Comparison of ENCODE assay signal across 12 mouse cellular contexts in genomic region chr11:58021618-58022017, GRCm38 (mm10). TPM values are rescaled to one million over a fixed set of nuclear protein-coding genes. Genes with fewer than 3 reads are reported as not detected.
A peak's percentile ranks its signal among the peaks of the same experiment; 100 is the strongest.
DNase-seq lines count a peak whose midpoint lies in the region; ATAC-seq and TF ChIP-seq lines count a peak whose summit lies in the region.
"Had no signal": no experiment of that assay in that cellular context is flagged by ENCODE, and none has a peak within 500 bp of the region (broad histone marks: within the 10 kb centered on the region; RNA-seq: fewer than 3 reads in every experiment).

No protein-coding gene starts in this region.

- ATAC-seq in heart, embryonic 12.5 days (ENCODE audit: insufficient number of reproducible peaks, low FRiP score) = no peak
- ATAC-seq in lung, embryonic 15.5 days (ENCODE audit: borderline replicate concordance, extremely low read depth, low FRiP score, low TSS enrichment) = 0 out of 2 replicates have a peak, but pooled peaks have one; percentile 31
- peak; percentile 39; the same call in 1 of the 2 replicates for ATAC-seq in intestine, postnatal 0 days
- no peak for ATAC-seq in forebrain, embryonic 16.5 days
- ATAC-seq in megakaryocyte progenitor cell, adult 5-6 weeks (replicated peaks; ENCODE audit: poor library complexity) = no peak

- 23% methylated on average over 2 of the region's 2 CpGs for WGBS in heart, embryonic 12.5 days
- WGBS in lung, embryonic 15.5 days = 5% methylated on average over 2 of the region's 2 CpGs
- WGBS in intestine, postnatal 0 days = 2% methylated on average over 2 of the region's 2 CpGs
- WGBS in small intestine, adult 2 months = 7% methylated on average over 2 of the region's 2 CpGs
- WGBS in forebrain, embryonic 16.5 days = 69% methylated on average over 2 of the region's 2 CpGs

- H3K9ac ChIP-seq in heart, embryonic 12.5 days = no peak overlapping the region
- no peak overlapping the region for H3K9ac ChIP-seq in lung, embryonic 15.5 days
- no peak overlapping the region for H3K9ac ChIP-seq in intestine, postnatal 0 days (ENCODE audit: low read depth, low read length)
- no peak overlapping the region for H3K9ac ChIP-seq in forebrain, embryonic 16.5 days (replicated peaks; ENCODE audit: low read depth, low read length)

- intact Hi-C loops in heart, postnatal 36 days (cut with DNase I) = no loop called here

- H3K27me3 ChIP-seq in heart, embryonic 12.5 days (replicated peaks) = no peaks in the 10 kb centered on the region
- H3K27me3 ChIP-seq in lung, embryonic 15.5 days = no peaks in the 10 kb centered on the region
- H3K27me3 ChIP-seq in intestine, postnatal 0 days (replicated peaks; ENCODE audit: control insufficient read depth, insufficient read depth, low read length) = no peaks in the 10 kb centered on the region
- H3K27me3 ChIP-seq in small intestine, adult 2 months (ENCODE audit: control insufficient read depth, insufficient read depth, low read length) = no peaks in the 10 kb centered on the region
- no peaks in the 10 kb centered on the region for H3K27me3 ChIP-seq in forebrain, embryonic 16.5 days (replicated peaks; ENCODE audit: control insufficient read depth, insufficient read depth, low read length)

- H3K27ac ChIP-seq in heart, embryonic 12.5 days (ENCODE audit: poor library complexity, severe bottlenecking) = peak overlapping the region; percentile 79
- peak overlapping the region; percentile 47 for H3K27ac ChIP-seq in lung, embryonic 15.5 days
- peak overlapping the region; percentile 42 for H3K27ac ChIP-seq in intestine, postnatal 0 days (ENCODE audit: low read depth, low read length)
- H3K27ac ChIP-seq in small intestine, adult 2 months (ENCODE audit: insufficient read depth, low read depth, low read length) = peak overlapping the region; percentile 31; the same call in 1 of the 2 replicates
- no peak overlapping the region for H3K27ac ChIP-seq in forebrain, embryonic 16.5 days (ENCODE audit: low read length)

- no peak for TF ChIP-seq CTCF in intestine, postnatal 0 days (IDR thresholded peaks at IDR 0.05; ENCODE audit: low read depth)
- TF ChIP-seq CTCF in small intestine, adult 2 months (IDR thresholded peaks at IDR 0.05; ENCODE audit: extremely low read depth, insufficient read length, insufficient replicate concordance, low read depth, low read length) = no peak

- DNase-seq in heart, postnatal 36 days = no peak
- DNase-seq in lung, postnatal 4 days = no peak
- DNase-seq: adrenal gland, postnatal 14 days; cerebellum, adult 8-10 months; lung, postnatal 10 days; right cerebral cortex, postnatal 14 days had no signal

- H3K36me3 ChIP-seq in heart, embryonic 12.5 days = no peaks in the 10 kb centered on the region
- H3K36me3 ChIP-seq in lung, embryonic 15.5 days = no peaks in the 10 kb centered on the region
- H3K36me3 ChIP-seq in intestine, postnatal 0 days (ENCODE audit: control insufficient read depth, insufficient read depth) = no peaks in the 10 kb centered on the region
- H3K36me3 ChIP-seq in small intestine, adult 2 months (ENCODE audit: control insufficient read depth, insufficient read depth, low read length) = no peaks in the 10 kb centered on the region
- no peaks in the 10 kb centered on the region for H3K36me3 ChIP-seq in forebrain, embryonic 16.5 days (ENCODE audit: control insufficient read depth, insufficient read depth)

- H3K4me3 ChIP-seq in heart, embryonic 12.5 days = no peak overlapping the region
- H3K4me3 ChIP-seq in lung, embryonic 15.5 days = no peak overlapping the region
- no peak overlapping the region for H3K4me3 ChIP-seq in intestine, postnatal 0 days (ENCODE audit: low read depth, low read length)
- H3K4me3 ChIP-seq in small intestine, adult 2 months (ENCODE audit: low read depth, low read length) = no peak overlapping the region
- no peak overlapping the region for H3K4me3 ChIP-seq in forebrain, embryonic 16.5 days (replicated peaks; ENCODE audit: low read length)

- H3K9me3 ChIP-seq in heart, embryonic 12.5 days (replicated peaks) = no peaks in the 10 kb centered on the region
- no peaks in the 10 kb centered on the region for H3K9me3 ChIP-seq in lung, embryonic 15.5 days
- no peaks in the 10 kb centered on the region for H3K9me3 ChIP-seq in intestine, postnatal 0 days (ENCODE audit: control insufficient read depth)
- no peaks in the 10 kb centered on the region for H3K9me3 ChIP-seq in forebrain, embryonic 16.5 days (ENCODE audit: control insufficient read depth, low read length)

- TF ChIP-seq POLR2A in small intestine, adult 2 months (IDR thresholded peaks at IDR 0.05; ENCODE audit: low read depth, low read length) = no peak

- H3K4me2 ChIP-seq in heart, embryonic 12.5 days = no peak overlapping the region; the same call in 1 of the 2 replicates
- no peak overlapping the region for H3K4me2 ChIP-seq in lung, embryonic 15.5 days
- H3K4me2 ChIP-seq in intestine, postnatal 0 days (replicated peaks; ENCODE audit: low read depth) = peak overlapping the region; percentile 21; the same call in 1 of the 2 replicates
- H3K4me2 ChIP-seq in forebrain, embryonic 16.5 days (ENCODE audit: low read length) = no peak overlapping the region

- H3K4me1 ChIP-seq in heart, embryonic 12.5 days (replicated peaks) = peaks cover 81% of the 10 kb centered on the region
- peaks cover 73% of the 10 kb centered on the region for H3K4me1 ChIP-seq in lung, embryonic 15.5 days
- H3K4me1 ChIP-seq in intestine, postnatal 0 days (replicated peaks; ENCODE audit: control insufficient read depth, insufficient read depth, low read length) = peaks cover 20% of the 10 kb centered on the region
- peaks cover 42% of the 10 kb centered on the region for H3K4me1 ChIP-seq in small intestine, adult 2 months (ENCODE audit: control insufficient read depth, insufficient read depth, insufficient read length, low read length)
- peaks cover 20% of the 10 kb centered on the region for H3K4me1 ChIP-seq in forebrain, embryonic 16.5 days (replicated peaks; ENCODE audit: control insufficient read depth, insufficient read depth, low read length)

RNA-seq across cellular contexts. Expression of gene Larp1, which starts 12.8 kb away (rescaled TPM):
- polyA plus RNA-seq in heart, embryonic 12.5 days (2016; fragmentation: Nextera tagmentation; extraction: Ambion mirVana) = 17.5 and 18.3 TPM in 2 replicates
- total RNA-seq in heart, postnatal 36 days (2021) = 10 to 100 TPM; 52.4 to 55.3 TPM
- polyA plus RNA-seq in lung, embryonic 15.5 days (2015; fragmentation: Nextera tagmentation; extraction: Ambion mirVana) = 19.0 and 19.5 TPM in 2 replicates
- 9.6 and 11.5 TPM in 2 replicates for polyA plus RNA-seq in intestine, postnatal 0 days (2015; fragmentation: Nextera tagmentation; extraction: Ambion mirVana)
- polyA plus RNA-seq in small intestine, adult 2 months (2012; rRNA removed) = 16.9 and 25.9 TPM in 2 replicates
- polyA plus RNA-seq in forebrain, embryonic 16.5 days (2015; fragmentation: Nextera tagmentation; extraction: Ambion mirVana) = 17.5 and 18.5 TPM in 2 replicates
- 134 and 142 TPM in 2 replicates for total RNA-seq in megakaryocyte progenitor cell, adult 5-6 weeks (2015)
- total RNA-seq in megakaryocyte progenitor cell, adult 5-6 weeks (2017) = 52.9 and 67.5 TPM in 2 replicates

Comparison
In these comparisons a context has a peak if more than half of its experiments do, and no peak if none do; other contexts are left out.
1. ATAC-seq: peak in lung, embryonic 15.5 days (single experiment) and intestine, postnatal 0 days (single experiment); none in heart, embryonic 12.5 days (single experiment), forebrain, embryonic 16.5 days (single experiment) and megakaryocyte progenitor cell, adult 5-6 weeks (single experiment).